Mouse (Mus musculus) spleen, postnatal 14 days (tissue): ENCODE data around the gene Hoxb3.
A peak's percentile ranks its signal among the peaks of the same experiment; 100 is the strongest.

Experiments used
- DNase-seq, 2 experiments: peaks; one replicate each; pipeline ENCODE4 v3.0.0; 2021 to 2022; ENCODE audit warnings: low spot score in 2 of 2

The Hoxb3 gene

GRCm38 (mm10) chr11:96302381-96303150 lies 20.6 kb upstream of the Hoxb3 start:
- DNase-seq = no peak

GRCm38 (mm10) chr11:96303151-96304099 lies 19.7 kb upstream of the Hoxb3 start, which contains the start of gene Hoxb5:
TSS of gene Hoxb5 (plus strand) at chr11:96303336.
- DNase-seq = peak in 1 of 2 experiments; percentile 22

GRCm38 (mm10) chr11:96304381-96305195 lies 18.5 kb upstream of the Hoxb3 start:
- no peak for DNase-seq

- no peak for DNase-seq
Measured at GRCm38 (mm10) chr11:96305505-96306182, 17.5 kb upstream of the Hoxb3 start.

GRCm38 (mm10) chr11:96306183-96306907 lies 16.8 kb upstream of the Hoxb3 start:
- DNase-seq = no peak

- DNase-seq = no peak
Measured at GRCm38 (mm10) chr11:96306908-96307269, 16.2 kb upstream of the Hoxb3 start.

- no peak for DNase-seq
Measured at GRCm38 (mm10) chr11:96308763-96309162, 14.4 kb upstream of the Hoxb3 start.

- no peak for DNase-seq
Measured at GRCm38 (mm10) chr11:96309288-96309687, 13.8 kb upstream of the Hoxb3 start.

GRCm38 (mm10) chr11:96310183-96310938 lies 12.8 kb upstream of the Hoxb3 start:
- DNase-seq = no peak

- DNase-seq = no peak
Measured at GRCm38 (mm10) chr11:96311097-96311496, 12.0 kb upstream of the Hoxb3 start.

GRCm38 (mm10) chr11:96311520-96312417 lies 11.4 kb upstream of the Hoxb3 start:
- peak in 1 of 2 experiments; percentile 32 for DNase-seq

- no peak for DNase-seq
Measured at GRCm38 (mm10) chr11:96313134-96313533, 10.0 kb upstream of the Hoxb3 start.

- DNase-seq = no peak
Measured at GRCm38 (mm10) chr11:96313806-96314428, 9.2 kb upstream of the Hoxb3 start.

- DNase-seq = no peak
Measured at GRCm38 (mm10) chr11:96314671-96315343, 8.3 kb upstream of the Hoxb3 start.

GRCm38 (mm10) chr11:96315344-96315681 lies 7.8 kb upstream of the Hoxb3 start:
- DNase-seq = no peak

- DNase-seq = no peak
Measured at GRCm38 (mm10) chr11:96316696-96317607, 6.2 kb upstream of the Hoxb3 start.
